Mouse (Mus musculus): ENCODE results near the gene Ciz1.
A peak's percentile ranks its signal among the peaks of the same experiment; 100 is the strongest.

DNA sequence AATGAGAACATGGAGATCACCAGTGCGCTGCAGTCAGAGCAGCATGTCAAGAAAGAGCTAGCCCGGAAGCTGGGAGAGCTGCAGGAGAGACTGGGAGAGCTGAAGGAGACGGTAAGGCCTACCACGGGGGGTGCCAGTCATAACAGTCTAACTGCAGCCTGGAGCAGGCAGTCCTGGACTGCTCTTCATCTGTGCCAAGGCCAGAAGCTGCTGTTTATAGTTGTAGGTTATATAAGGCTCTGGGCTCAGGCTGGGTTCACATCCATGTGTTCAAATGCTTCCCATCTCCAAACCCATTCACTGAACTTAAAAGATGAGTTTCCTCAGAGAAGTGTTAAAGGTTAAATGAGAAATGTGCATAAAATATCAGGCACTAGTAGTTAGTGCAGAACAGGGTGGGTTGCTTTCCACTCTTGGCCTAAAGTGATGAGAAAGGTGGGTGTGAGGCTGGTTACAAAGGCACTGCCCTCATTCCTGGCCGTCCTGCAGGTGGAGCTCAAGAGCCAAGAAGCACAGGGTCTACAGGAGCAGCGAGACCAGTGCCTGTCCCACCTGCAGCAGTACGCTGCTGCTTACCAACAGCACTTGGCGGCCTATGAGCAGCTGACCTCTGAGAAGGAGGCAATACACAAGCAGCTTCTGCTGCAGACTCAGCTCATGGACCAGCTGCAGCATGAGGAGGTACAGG, 47.8 kb upstream of the Ciz1 start:
- TF ChIP-seq POLR2A (IDR thresholded peaks at IDR 0.05; ENCODE audit: insufficient read depth, low read length) (no peak), CTCF (IDR thresholded peaks at IDR 0.05; ENCODE audit: low read depth, low read length) (peak; percentile 96)
